Mouse (Mus musculus) B cell, adult 62 days (primary cell): Measurements from ENCODE around the gene Kcnab2. TPM values are rescaled to one million over a fixed set of nuclear protein-coding genes. Genes with fewer than 3 reads are reported as not detected.

Source experiments
- total RNA-seq: library from RNA; stranded (reverse); gene quantifications from 4 replicates; pipeline ENCODE4 v1.2.4, GENCODE M21; 2023

Gene Kcnab2
- total RNA-seq, result 77.8 to 91.7 TPM (median 87.7 TPM) in 4 replicates

DNA sequence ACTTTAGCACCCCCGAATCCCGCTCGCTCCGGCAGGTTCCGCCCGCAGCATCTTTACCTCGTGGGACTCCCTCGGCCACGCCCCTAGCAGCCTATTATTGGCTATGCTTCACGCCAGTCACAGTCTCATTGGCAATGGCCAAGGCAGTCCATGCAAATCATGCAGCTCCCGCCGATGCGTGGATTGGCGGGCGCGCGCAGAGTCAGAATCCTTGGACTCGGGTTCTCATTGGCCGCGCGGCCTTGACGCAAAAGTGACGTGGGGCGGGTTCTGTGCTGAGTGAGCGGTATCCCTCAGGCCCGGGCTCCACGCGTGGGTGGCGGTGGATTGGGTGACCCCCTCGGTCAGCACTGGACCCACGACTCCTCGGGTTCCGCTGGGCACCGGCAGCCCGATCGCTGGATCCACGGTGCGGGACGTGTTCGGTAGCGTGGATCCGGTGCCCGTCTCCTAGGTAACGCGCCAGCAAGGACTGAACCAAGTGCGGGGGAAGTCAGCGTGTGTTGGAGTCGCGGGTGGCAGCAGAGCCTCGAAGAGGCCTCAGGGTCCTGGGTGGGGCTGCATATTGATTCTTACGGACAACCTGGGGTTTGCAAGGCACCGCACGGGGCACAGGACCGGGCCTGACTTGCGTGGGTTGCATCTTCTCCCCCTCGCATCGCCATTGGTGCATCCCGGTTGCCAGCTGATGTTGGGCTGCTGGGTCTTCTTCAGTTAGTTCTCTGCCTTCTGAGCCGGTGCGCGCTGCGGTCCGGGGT lies at the start of gene Kcnab2:
TSS of gene Kcnab2 (minus strand) at position 406 of the 758 bp plus-strand sequence.

DNA sequence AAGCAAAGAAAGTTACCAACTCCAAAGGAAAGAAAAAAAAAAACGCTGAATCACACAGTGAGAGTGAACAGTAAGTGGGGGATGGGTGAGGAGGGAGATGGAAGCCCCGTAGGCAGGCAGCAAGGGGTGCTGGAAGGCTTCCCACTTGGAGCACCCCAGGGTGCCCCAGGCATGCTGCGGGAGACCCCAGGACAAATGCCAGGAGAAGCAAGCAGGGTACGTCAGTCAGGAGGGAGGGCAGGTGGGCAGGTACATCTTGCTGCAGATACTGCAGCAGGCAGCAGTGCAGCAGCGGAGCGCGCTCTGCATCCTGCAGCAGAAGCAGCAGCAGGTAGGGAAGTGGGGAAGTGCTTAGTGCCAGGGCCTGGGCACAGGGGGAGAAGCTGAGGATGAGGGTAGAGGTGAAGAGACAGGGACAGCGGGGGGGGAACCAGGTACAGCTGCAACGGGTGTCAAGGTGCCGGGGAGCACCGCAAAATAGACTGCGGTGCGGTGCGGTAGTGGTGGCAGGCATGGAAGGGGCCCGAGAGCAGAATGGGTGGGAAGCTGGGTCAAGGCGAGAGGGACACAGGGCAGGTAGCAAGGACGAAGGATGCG lies 1.1 kb downstream of the Kcnab2 start, which contains the start of gene Nphp4:
TSS of gene Nphp4 (plus strand) at position 280 of the 597 bp plus-strand sequence.

Other genes with a start within 250 kb of the Kcnab2 start
- not detected in 4 replicates for gene Gpr153, start 203.6 kb downstream of the Kcnab2 start, total RNA-seq
- gene Hes3, start 186.2 kb downstream of the Kcnab2 start, total RNA-seq, result not detected in 4 replicates
- gene Icmt, start 180.6 kb downstream of the Kcnab2 start, total RNA-seq, result 25.4 to 30.7 TPM (median 26.1 TPM) in 4 replicates
- gene Rnf207, start 158.9 kb downstream of the Kcnab2 start, total RNA-seq, result 0.18 TPM in 1 of 4 replicates, not detected in the others
- gene Rpl22, start 152.1 kb downstream of the Kcnab2 start, total RNA-seq, result 868 to 926 TPM (median 883 TPM) in 4 replicates
- 0.12 to 1.1 TPM (median 0.97 TPM) in 3 of 4 replicates, not detected in the other for gene Chd5, start 139.2 kb downstream of the Kcnab2 start, total RNA-seq
- gene Nphp4, start 1.2 kb downstream of the Kcnab2 start, total RNA-seq, result 2.7 to 4.8 TPM (median 3.3 TPM) in 4 replicates